Mouse (Mus musculus) heart, adult 8-10 months (tissue): Measurements from ENCODE around the gene Saa3. TPM values are rescaled to one million over a fixed set of nuclear protein-coding genes. Genes with fewer than 3 reads are reported as not detected.
"Not testable (repeated sequence)": the region's sequence is repeated elsewhere in the genome, so short reads cannot be mapped to it uniquely, and the experiment has no call there.

Experiments
- DNase-seq: peaks from one replicate; pipeline ENCODE4 v3.0.0; 2022; ENCODE audit warnings: low spot score
- total RNA-seq, 4 experiments: library from RNA; stranded (reverse); gene quantifications; 2 replicates each; pipeline ENCODE4 v1.2.4; 2022

The Saa3 gene
- total RNA-seq = 1 to 10 TPM in 2 of 4 experiments, under 1 TPM in 1, not detected in 1; 0.63 to 9.2 (median 2.1) TPM

- no peak for DNase-seq
Measured at GRCm38 (mm10) chr7:46715600-46715999, at the start of gene Saa3. Gene Saa3 (minus strand): TSS chr7:46715700.

GRCm38 (mm10) chr7:46764672-46765071 is 49.2 kb upstream of the Saa3 start:
- DNase-seq = no peak

GRCm38 (mm10) chr7:46762601-46763000 is 47.1 kb upstream of the Saa3 start:
- no peak for DNase-seq

- no peak for DNase-seq
Measured at GRCm38 (mm10) chr7:46761049-46761795, 45.7 kb upstream of the Saa3 start.

GRCm38 (mm10) chr7:46751490-46751889 is 36.0 kb upstream of the Saa3 start, which contains the start of gene Saa2:
Gene Saa2 (plus strand): TSS chr7:46751790.
- no peak for DNase-seq

- peak; percentile 25 for DNase-seq
Measured at GRCm38 (mm10) chr7:46748459-46748858, 33.0 kb upstream of the Saa3 start.

- peak; percentile 49 for DNase-seq
Measured at GRCm38 (mm10) chr7:46746381-46746780, 30.9 kb upstream of the Saa3 start.

GRCm38 (mm10) chr7:46745816-46746215 is 30.3 kb upstream of the Saa3 start:
- DNase-seq = no peak

GRCm38 (mm10) chr7:46742880-46743279 is 27.4 kb upstream of the Saa3 start, which contains the start of gene Saa1:
Gene Saa1 (minus strand): TSS chr7:46742980.
- not testable (repeated sequence) for DNase-seq

GRCm38 (mm10) chr7:46740041-46740440 is 24.5 kb upstream of the Saa3 start:
- DNase-seq = not testable (repeated sequence)

GRCm38 (mm10) chr7:46738561-46739460 is 23.3 kb upstream of the Saa3 start:
- no peak for DNase-seq

GRCm38 (mm10) chr7:46734983-46735382 is 19.5 kb upstream of the Saa3 start:
- no peak for DNase-seq

- DNase-seq = no peak
Measured at GRCm38 (mm10) chr7:46732458-46732857, 17.0 kb upstream of the Saa3 start, which contains the start of gene Saa4. Gene Saa4 (minus strand): TSS chr7:46732603.

GRCm38 (mm10) chr7:46727584-46727983 is 12.1 kb upstream of the Saa3 start:
- no peak for DNase-seq

- no peak for DNase-seq
Measured at GRCm38 (mm10) chr7:46724396-46724795, 8.9 kb upstream of the Saa3 start.

- DNase-seq = no peak
Measured at GRCm38 (mm10) chr7:46723849-46724248, 8.3 kb upstream of the Saa3 start.

GRCm38 (mm10) chr7:46723354-46723753 is 7.9 kb upstream of the Saa3 start:
- DNase-seq = no peak

- no peak for DNase-seq
Measured at GRCm38 (mm10) chr7:46720460-46720859, 5.0 kb upstream of the Saa3 start.

GRCm38 (mm10) chr7:46719526-46719925 is 4.0 kb upstream of the Saa3 start:
- peak; percentile 42 for DNase-seq

- DNase-seq = no peak
Measured at GRCm38 (mm10) chr7:46718591-46719270, 3.2 kb upstream of the Saa3 start.

- DNase-seq = peak; percentile 23
Measured at GRCm38 (mm10) chr7:46716897-46717296, 1.4 kb upstream of the Saa3 start.

- DNase-seq = peak; percentile 50
Measured at GRCm38 (mm10) chr7:46714518-46714917, 982 bp downstream of the Saa3 start.
